ENCODE assay signal across 10 mouse cellular contexts in the genomic region with DNA sequence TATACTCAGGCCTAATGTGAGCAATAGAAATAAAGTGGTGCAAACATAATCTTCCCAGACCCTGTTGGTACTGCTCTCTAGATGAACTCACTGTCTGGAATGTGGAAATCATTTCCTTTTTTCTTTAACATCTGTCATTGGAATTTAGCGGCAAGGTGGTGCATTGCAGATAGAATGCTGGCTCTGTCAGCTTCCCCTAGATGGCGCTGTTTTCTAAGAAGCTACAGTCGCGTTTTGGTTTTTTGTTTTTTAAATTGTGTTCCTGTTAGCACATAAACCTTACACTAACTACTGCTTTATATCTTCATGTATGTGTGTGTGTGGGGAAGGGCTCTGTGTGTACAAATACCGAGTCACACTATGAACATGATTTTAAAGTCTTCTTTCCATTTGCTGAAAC. TPM values are rescaled to one million over a fixed set of nuclear protein-coding genes. Genes with fewer than 3 reads are reported as not detected.
DNase-seq lines count a peak whose midpoint lies in the region; ATAC-seq lines count a peak whose summit lies in the region.
"Had no signal": no experiment of that assay in that cellular context is flagged by ENCODE, and none has a peak within 500 bp of the region (broad histone marks: within the 10 kb centered on the region; RNA-seq: fewer than 3 reads in every experiment).

No protein-coding gene starts in this region.

- H3K4me3 ChIP-seq in hindbrain, embryonic 16.5 days (ENCODE audit: low read length): no peak overlapping the region
- H3K4me3 ChIP-seq: heart, embryonic 13.5 days; neural tube, embryonic 13.5 days had no signal

- H3K27me3 ChIP-seq in hindbrain, embryonic 16.5 days (replicated peaks; ENCODE audit: control insufficient read depth, insufficient read depth, low read length): no peaks in the 10 kb centered on the region
- H3K27me3 ChIP-seq: heart, embryonic 13.5 days; neural tube, embryonic 13.5 days had no signal

- DNase-seq in adrenal gland, adult 2 months: peak; percentile 11
- no peak for DNase-seq in adrenal gland, postnatal 4 days (ENCODE audit: low spot score in 2 of 2)
- DNase-seq in right cerebral cortex, adult 18-20 months: peak; percentile 25
- no peak for DNase-seq in right cerebral cortex, postnatal 36 days (ENCODE audit: low spot score in 2 of 2)
- DNase-seq in cerebellum, postnatal 14 days: peak; percentile 68 to 71
- DNase-seq in yolk sac, embryonic 10.5 days (ENCODE audit: low spot score): peak; percentile 37

- 0 out of 2 replicates have a peak, but pooled peaks have one; percentile 58 for ATAC-seq in hindbrain, embryonic 16.5 days
- peak; percentile 96 for ATAC-seq in megakaryocyte progenitor cell, adult 5-6 weeks (replicated peaks; ENCODE audit: poor library complexity)

- no peak overlapping the region for H3K4me2 ChIP-seq in hindbrain, embryonic 16.5 days (ENCODE audit: low read length)
- H3K4me2 ChIP-seq: heart, embryonic 13.5 days; neural tube, embryonic 13.5 days had no signal

- no peaks in the 10 kb centered on the region for H3K9me3 ChIP-seq in hindbrain, embryonic 16.5 days (ENCODE audit: control insufficient read depth, low read length)
- H3K9me3 ChIP-seq: heart, embryonic 13.5 days; neural tube, embryonic 13.5 days had no signal

- H3K27ac ChIP-seq in hindbrain, embryonic 16.5 days (ENCODE audit: low read depth, low read length): no peak overlapping the region
- H3K27ac ChIP-seq: heart, embryonic 13.5 days; neural tube, embryonic 13.5 days had no signal

- no peak overlapping the region for H3K9ac ChIP-seq in hindbrain, embryonic 16.5 days (ENCODE audit: low read depth, low read length)
- H3K9ac ChIP-seq: heart, embryonic 13.5 days; neural tube, embryonic 13.5 days had no signal

- no peaks in the 10 kb centered on the region for H3K4me1 ChIP-seq in hindbrain, embryonic 16.5 days (ENCODE audit: control insufficient read depth, insufficient read depth, low read depth, low read length)
- H3K4me1 ChIP-seq: neural tube, embryonic 13.5 days had no signal

- H3K36me3 ChIP-seq in hindbrain, embryonic 16.5 days (ENCODE audit: control insufficient read depth, insufficient read depth, low read length): no peaks in the 10 kb centered on the region
- H3K36me3 ChIP-seq: heart, embryonic 13.5 days; neural tube, embryonic 13.5 days had no signal

- WGBS in hindbrain, embryonic 16.5 days: 7% methylated on average over 5 of the region's 5 CpGs

RNA-seq across cellular contexts. Expression of gene C030005K15Rik, which starts 13.9 kb away (rescaled TPM):
- not detected for total RNA-seq in adrenal gland, adult 2 months (2021)
- not detected in 2 replicates for polyA plus RNA-seq in adrenal gland, adult 2 months (2012; rRNA removed)
- total RNA-seq in adrenal gland, postnatal 4 days (2021): not detected
- polyA plus RNA-seq in hindbrain, embryonic 16.5 days (2015; fragmentation: Nextera tagmentation; extraction: Ambion mirVana): not detected in 2 replicates
- total RNA-seq in megakaryocyte progenitor cell, adult 5-6 weeks (2015): not detected in 2 replicates
- total RNA-seq in megakaryocyte progenitor cell, adult 5-6 weeks (2017): not detected in 2 replicates
- polyA plus RNA-seq: heart, embryonic 13.5 days; neural tube, embryonic 13.5 days had no signal

RNA-seq across cellular contexts. Expression of gene Ccer1, which starts 19.8 kb away (rescaled TPM):
- total RNA-seq in adrenal gland, adult 2 months (2021): not detected
- not detected in 2 replicates for polyA plus RNA-seq in adrenal gland, adult 2 months (2012; rRNA removed)
- total RNA-seq in adrenal gland, postnatal 4 days (2021): not detected
- not detected in 2 replicates for polyA plus RNA-seq in hindbrain, embryonic 16.5 days (2015; fragmentation: Nextera tagmentation; extraction: Ambion mirVana)
- total RNA-seq in megakaryocyte progenitor cell, adult 5-6 weeks (2015): not detected in 2 replicates
- not detected in 2 replicates for total RNA-seq in megakaryocyte progenitor cell, adult 5-6 weeks (2017)
- polyA plus RNA-seq: heart, embryonic 13.5 days; neural tube, embryonic 13.5 days had no signal

Comparison
In these comparisons a context has a peak if more than half of its experiments do, and no peak if none do; other contexts are left out.
1. DNase-seq: peak in adrenal gland, adult 2 months (single experiment), right cerebral cortex, adult 18-20 months (single experiment), cerebellum, postnatal 14 days (2 of 2) and yolk sac, embryonic 10.5 days (single experiment); none in adrenal gland, postnatal 4 days (0 of 2) and right cerebral cortex, postnatal 36 days (0 of 2).